8 mouse cellular contexts compared by ENCODE assay signal in the genomic region with DNA sequence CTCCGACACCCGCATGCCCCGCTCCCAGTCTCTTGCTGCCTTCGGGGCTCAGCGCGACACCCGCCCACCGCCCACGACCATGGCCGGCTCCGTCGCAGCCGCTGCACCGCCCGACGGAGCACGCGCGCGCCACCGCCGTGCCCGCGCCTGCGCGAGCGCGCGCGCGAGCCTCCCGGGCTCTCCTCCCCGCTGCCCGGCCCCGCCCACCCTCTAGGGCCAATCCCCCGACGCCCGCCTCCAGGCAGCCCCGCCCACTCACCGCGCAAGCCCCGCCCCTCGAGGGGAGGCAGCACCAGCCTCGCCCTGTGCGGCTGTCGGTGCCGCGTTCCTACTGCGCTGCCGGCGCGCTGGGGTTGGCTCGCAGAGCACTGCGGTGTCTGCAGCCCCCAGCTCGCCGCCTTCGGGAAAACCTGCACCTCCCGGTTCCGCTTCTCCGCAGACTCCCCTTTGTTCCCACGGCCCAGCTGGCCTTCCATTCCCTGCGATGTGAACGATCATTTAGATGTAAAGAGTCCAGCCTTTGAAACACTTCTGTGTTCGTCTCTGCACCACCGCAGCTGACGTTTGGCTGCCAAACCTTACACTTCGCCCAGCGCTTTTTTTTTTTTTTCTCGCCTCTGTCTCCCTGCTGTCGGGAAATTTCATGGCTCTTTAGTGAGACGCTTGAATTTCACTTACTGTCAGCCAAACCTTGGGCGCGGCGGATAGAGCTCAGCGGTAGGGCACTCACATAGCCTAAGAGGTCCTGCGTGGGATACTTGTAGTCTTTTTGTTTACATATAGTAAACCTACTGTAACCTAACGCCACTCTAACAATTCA. TPM values are rescaled to one million over a fixed set of nuclear protein-coding genes. Genes with fewer than 3 reads are reported as not detected.
DNase-seq lines count a peak whose midpoint lies in the region; ATAC-seq and TF ChIP-seq lines count a peak whose summit lies in the region.

A gene (minus strand): TSS at position 559 of the 820 bp plus-strand sequence.

- TF ChIP-seq CTCF in CH12.LX (conservative IDR thresholded peaks at IDR 0.05 in 1 of 2, IDR thresholded peaks at IDR 0.05 in 1 of 2; ENCODE audit: low read depth in 2 of 2, low read length in 2 of 2): no peak
- TF ChIP-seq CTCF in liver, postnatal 0 days (IDR thresholded peaks at IDR 0.05; ENCODE audit: low read depth): no peak

- H3K36me3 ChIP-seq in CH12.LX (replicated peaks in 1 of 2; ENCODE audit: control insufficient read depth in 1 of 2, insufficient read depth in 1 of 2, low read length in 1 of 2): no peaks in the 10 kb centered on the region
- H3K36me3 ChIP-seq in forebrain, embryonic 12.5 days (replicated peaks): no peaks in the 10 kb centered on the region
- no peaks in the 10 kb centered on the region for H3K36me3 ChIP-seq in liver, postnatal 0 days (replicated peaks; ENCODE audit: insufficient read depth, low read length)
- no peaks in the 10 kb centered on the region for H3K36me3 ChIP-seq in neural tube, embryonic 14.5 days (ENCODE audit: control insufficient read depth, insufficient read depth, low read length)

- peak; percentile 97 for ATAC-seq in forebrain, embryonic 12.5 days (ENCODE audit: low FRiP score)
- peak; percentile 93 for ATAC-seq in liver, postnatal 0 days
- ATAC-seq in neural tube, embryonic 14.5 days (ENCODE audit: low read depth): peak; percentile 97

- peaks cover 0 to 13% of the 10 kb centered on the region in 2 experiments; a peak in 2 of 4 replicates for H3K4me1 ChIP-seq in CH12.LX (ENCODE audit: control insufficient read depth in 1 of 2, insufficient read depth in 2 of 2)
- peaks cover 18% of the 10 kb centered on the region for H3K4me1 ChIP-seq in forebrain, embryonic 12.5 days
- H3K4me1 ChIP-seq in liver, postnatal 0 days (ENCODE audit: insufficient read depth): peaks cover 27% of the 10 kb centered on the region
- H3K4me1 ChIP-seq in neural tube, embryonic 14.5 days (ENCODE audit: control insufficient read depth, insufficient read depth, low read length): peaks cover 15% of the 10 kb centered on the region

- no peaks in the 10 kb centered on the region for H3K79me2 ChIP-seq in CH12.LX (replicated peaks; ENCODE audit: control insufficient read depth, extremely low read depth, insufficient read depth, poor library complexity, severe bottlenecking)

- H3K4me2 ChIP-seq in CH12.LX (ENCODE audit: insufficient read depth, low read depth, poor library complexity, severe bottlenecking): peak within 1 kb of the TSS; percentile 91
- peak within 1 kb of the TSS; percentile 65 for H3K4me2 ChIP-seq in forebrain, embryonic 12.5 days
- H3K4me2 ChIP-seq in liver, postnatal 0 days (ENCODE audit: low read depth, low read length): peak within 1 kb of the TSS; percentile 98
- H3K4me2 ChIP-seq in neural tube, embryonic 14.5 days (ENCODE audit: low read depth, low read length): peak within 1 kb of the TSS; percentile 65

- no peak for TF ChIP-seq EP300 in CH12.LX (IDR thresholded peaks at IDR 0.05; ENCODE audit: low read length)
- no peak for TF ChIP-seq EP300 in liver, postnatal 0 days (IDR thresholded peaks at IDR 0.05; ENCODE audit: low read depth)

- peak within 1 kb of the TSS; percentile 47 to 99 (median 71) for H3K4me3 ChIP-seq in CH12.LX (replicated peaks in 1 of 3; ENCODE audit: low read depth in 2 of 3, low read length in 2 of 3, poor library complexity in 1 of 3)
- peak within 1 kb of the TSS; percentile 84 for H3K4me3 ChIP-seq in forebrain, embryonic 12.5 days (replicated peaks)
- H3K4me3 ChIP-seq in liver, postnatal 0 days (ENCODE audit: low read depth, low read length): peak within 1 kb of the TSS; percentile 91
- H3K4me3 ChIP-seq in neural tube, embryonic 14.5 days (ENCODE audit: low read depth, low read length): peak within 1 kb of the TSS; percentile 70

- peak; percentile 85 for DNase-seq in CH12.LX (ENCODE audit: extremely low read depth)
- peak; percentile 84 for DNase-seq in c-Kit-positive CD71-positive TER-119-negative erythroid progenitor cells, embryonic 14.5 days (ENCODE audit: low read depth)
- peak; percentile 98 for DNase-seq in heart, postnatal 10 days
- DNase-seq in large intestine, adult 2 months (ENCODE audit: low read depth, low spot score): peak; percentile 56
- peak; percentile 100 for DNase-seq in liver, postnatal 0 days
- DNase-seq in testis, postnatal 10 days (ENCODE audit: low spot score): peak; percentile 100

- H3K9me3 ChIP-seq in CH12.LX (replicated peaks; ENCODE audit: low read length): peaks cover 2% of the 10 kb centered on the region
- H3K9me3 ChIP-seq in forebrain, embryonic 12.5 days: no peaks in the 10 kb centered on the region
- no peaks in the 10 kb centered on the region for H3K9me3 ChIP-seq in liver, postnatal 0 days (ENCODE audit: low read length)
- H3K9me3 ChIP-seq in neural tube, embryonic 14.5 days (ENCODE audit: control insufficient read depth, low read length): no peaks in the 10 kb centered on the region

- peaks cover 28% of the 10 kb centered on the region for H3K27me3 ChIP-seq in CH12.LX (replicated peaks)
- H3K27me3 ChIP-seq in forebrain, embryonic 12.5 days: peaks cover 14% of the 10 kb centered on the region
- H3K27me3 ChIP-seq in liver, postnatal 0 days (ENCODE audit: insufficient read depth, low read length): no peaks in the 10 kb centered on the region
- H3K27me3 ChIP-seq in neural tube, embryonic 14.5 days (ENCODE audit: control insufficient read depth, insufficient read depth, low read length): no peaks in the 10 kb centered on the region

- peak within 1 kb of the TSS; percentile 78 for H3K9ac ChIP-seq in CH12.LX (ENCODE audit: insufficient read depth, low read depth)
- H3K9ac ChIP-seq in forebrain, embryonic 12.5 days: peak within 1 kb of the TSS; percentile 87
- peak within 1 kb of the TSS; percentile 88 for H3K9ac ChIP-seq in liver, postnatal 0 days (replicated peaks)
- peak within 1 kb of the TSS; percentile 87 for H3K9ac ChIP-seq in neural tube, embryonic 14.5 days (replicated peaks; ENCODE audit: low read depth, low read length)

- WGBS in forebrain, embryonic 12.5 days: under 1% methylated on average over 77 of the region's 77 CpGs
- under 1% methylated on average over 75 of the region's 77 CpGs for WGBS in large intestine, adult 2 months
- under 1% methylated on average over 48 of the region's 77 CpGs for WGBS in liver, postnatal 0 days (ENCODE audit: insufficient replicate concordance)
- WGBS in neural tube, embryonic 14.5 days: under 1% methylated on average over 44 of the region's 77 CpGs

- in situ Hi-C loops in CH12.LX (cut with MboI; ENCODE audit: low pct_ligation_motif_present, low pct_unique_long_range_greater_than_20kb, low sequenced_read_pairs): no loop called here

- peak; percentile 63; the same call in 1 of the 2 replicates for TF ChIP-seq POLR2A in CH12.LX (IDR thresholded peaks at IDR 0.05; ENCODE audit: low read depth, low read length)

- dilution Hi-C loops in CH12.LX (cut with MboI; ENCODE audit: extremely low pct_ligation_motif_present, extremely low pct_unique_long_range_greater_than_20kb, low sequenced_read_pairs): no loop called here

- intact Hi-C loops in heart, postnatal 10 days (cut with DNase I): loop anchor here (5.0 kb wide), 1 partner anchor 297 kb away; a partner anchor contains a TSS

- TF ChIP-seq RAD21 in CH12.LX (IDR thresholded peaks at IDR 0.05; ENCODE audit: low read depth, low read length): no peak

- H3K27ac ChIP-seq in CH12.LX (ENCODE audit: insufficient read depth, low read depth): no peak within 1 kb of the TSS
- H3K27ac ChIP-seq in forebrain, embryonic 12.5 days: peak within 1 kb of the TSS; percentile 85
- peak within 1 kb of the TSS; percentile 87 for H3K27ac ChIP-seq in liver, postnatal 0 days (ENCODE audit: low read depth)
- H3K27ac ChIP-seq in neural tube, embryonic 14.5 days (ENCODE audit: low read depth, low read length): peak within 1 kb of the TSS; percentile 92

TF ChIP-seq in CH12.LX, 34 proteins besides CTCF, POLR2A, EP300 and RAD21:
- TF ChIP-seq ZNF384 (IDR thresholded peaks at IDR 0.05; ENCODE audit: low read depth, low read length) (peak; percentile 51), NRF1 (IDR thresholded peaks at IDR 0.05; ENCODE audit: low read depth, low read length) (peak; percentile 78), TBP (conservative IDR thresholded peaks at IDR 0.05; ENCODE audit: low read depth, low read length) (no peak), TCF12 (IDR thresholded peaks at IDR 0.05; ENCODE audit: low read depth, low read length) (0 out of 2 replicates have a peak, but pooled peaks have one; percentile 5), POLR2AphosphoS2 (IDR thresholded peaks at IDR 0.05; ENCODE audit: low read depth, low read length) (no peak), IRF4 (IDR thresholded peaks at IDR 0.05; ENCODE audit: low read depth, low read length) (0 out of 2 replicates have a peak, but pooled peaks have one; percentile 11), JUN (IDR thresholded peaks at IDR 0.05; ENCODE audit: insufficient read depth, low read depth, low read length) (no peak), KAT2A (IDR thresholded peaks at IDR 0.05; ENCODE audit: insufficient replicate concordance, low read length) (no peak), RCOR1 (conservative IDR thresholded peaks at IDR 0.05; ENCODE audit: low read depth, low read length) (no peak), ETS1 (conservative IDR thresholded peaks at IDR 0.05; ENCODE audit: low read depth, low read length) (no peak), ZKSCAN1 (IDR thresholded peaks at IDR 0.05; ENCODE audit: borderline replicate concordance, low read depth, low read length) (no peak), MYC (IDR thresholded peaks at IDR 0.05; ENCODE audit: low read depth, low read length) (no peak), NELFE (IDR thresholded peaks at IDR 0.05; ENCODE audit: low read depth, low read length) (0 out of 2 replicates have a peak, but pooled peaks have one; percentile 25), MXI1 (IDR thresholded peaks at IDR 0.05; ENCODE audit: low read depth, low read length) (no peak), UBTF (IDR thresholded peaks at IDR 0.05; ENCODE audit: low read depth, low read length) (no peak), MAZ (IDR thresholded peaks at IDR 0.05; ENCODE audit: low read depth, low read length) (no peak), SIN3A (IDR thresholded peaks at IDR 0.05; ENCODE audit: low read length) (0 out of 2 replicates have a peak, but pooled peaks have one; percentile 33), E2F4 (IDR thresholded peaks at IDR 0.05; ENCODE audit: insufficient replicate concordance, low read depth, low read length) (no peak)

RNA-seq across cellular contexts. Expression of the gene that starts here (rescaled TPM):
- 1.0 TPM in 2 replicates for total RNA-seq in CH12.LX (2012; rRNA removed)
- total RNA-seq in CH12.LX (2014; rRNA removed): 1.0 and 1.4 TPM in 2 replicates
- polyA plus RNA-seq in CH12.LX (2012; ENCODE audit: insufficient read length, low read depth): 3.1 and 3.2 TPM in 2 replicates
- polyA plus RNA-seq in forebrain, embryonic 12.5 days (2016; fragmentation: Nextera tagmentation; extraction: Ambion mirVana): 3.5 and 3.7 TPM in 2 replicates
- total RNA-seq in heart, postnatal 10 days (2021): 10 to 100 TPM; 11.3 to 12.1 TPM
- polyA plus RNA-seq in large intestine, adult 2 months (2012; rRNA removed): 2.5 and 3.4 TPM in 2 replicates
- polyA plus RNA-seq in liver, postnatal 0 days (2015; fragmentation: Nextera tagmentation; extraction: Ambion mirVana): 2.0 and 2.3 TPM in 2 replicates
- polyA plus RNA-seq in neural tube, embryonic 14.5 days (2014; fragmentation: Nextera tagmentation; extraction: Ambion mirVana): 2.6 and 6.7 TPM in 2 replicates

Comparison
In these comparisons a context has a peak if more than half of its experiments do, and no peak if none do; other contexts are left out.
1. RNA of the gene that starts here (total RNA-seq): 11.3 to 12.1 TPM in heart, postnatal 10 days; 1.0 to 1.4 TPM in CH12.LX; every median in the first group is over 4 times any median in the second.
2. Peak in every context shown above with its lines, with median percentiles within 50 percentile points of each other: DNase-seq, H3K4me2 ChIP-seq, H3K4me3 ChIP-seq, H3K9ac ChIP-seq and ATAC-seq.